Mouse (Mus musculus): Measurements from ENCODE around the gene Dbh. TPM values are rescaled to one million over a fixed set of nuclear protein-coding genes. Genes with fewer than 3 reads are reported as not detected.

Dbh gene
- polyA plus RNA-seq, 1 experiment: not detected

DNA sequence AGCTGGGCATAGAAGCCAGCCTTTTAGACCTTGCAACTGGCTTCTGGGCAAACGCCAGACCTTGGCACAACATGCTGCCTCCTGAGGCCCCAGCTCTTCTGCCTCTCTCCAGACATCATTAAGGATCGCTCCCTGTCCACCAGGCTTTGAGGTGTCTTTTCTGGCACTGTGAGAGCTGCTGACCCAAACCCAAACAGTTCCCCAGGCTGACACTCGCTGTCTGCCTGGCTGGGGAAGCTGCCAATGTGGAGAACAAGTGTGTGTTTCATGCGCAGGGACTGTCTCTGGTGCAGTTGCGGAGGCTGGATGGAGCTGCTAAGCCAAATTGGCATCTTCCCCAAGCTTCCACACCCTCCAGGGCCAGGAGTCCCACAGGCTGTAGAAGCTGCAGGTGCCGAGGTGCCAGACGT is 58.0 kb downstream of the Dbh start:
- H3K4me3 ChIP-seq (ENCODE audit: insufficient read depth, low read depth, low read length): no peak overlapping the region
- peaks cover 36% of the 10 kb centered on the region for H3K4me1 ChIP-seq (ENCODE audit: control insufficient read depth, insufficient read depth, low read length)
- TF ChIP-seq POLR2A (IDR thresholded peaks at IDR 0.05; ENCODE audit: insufficient read depth, low read depth, low read length) (no peak), CTCF (IDR thresholded peaks at IDR 0.05; ENCODE audit: insufficient read depth, low read depth, low read length) (no peak)
- H3K27ac ChIP-seq (ENCODE audit: insufficient read depth, low read depth, low read length): no peak overlapping the region
- 56% methylated on average over 7 of the region's 7 CpGs for WGBS

- WGBS: 66% methylated on average over 7 of the region's 7 CpGs
- no peak for TF ChIP-seq CTCF (IDR thresholded peaks at IDR 0.05; ENCODE audit: insufficient read depth, low read depth, low read length)
- no peak for TF ChIP-seq POLR2A (IDR thresholded peaks at IDR 0.05; ENCODE audit: insufficient read depth, low read depth, low read length)
- no peak overlapping the region for H3K4me3 ChIP-seq (ENCODE audit: insufficient read depth, low read depth, low read length)
- H3K4me1 ChIP-seq (ENCODE audit: control insufficient read depth, insufficient read depth, low read length): peaks cover 40% of the 10 kb centered on the region
- no peak overlapping the region for H3K27ac ChIP-seq (ENCODE audit: insufficient read depth, low read depth, low read length)
These were observed 61.5 kb downstream of the Dbh start for GRCm38 (mm10) chr2:27226572-27226971.

GRCm38 (mm10) chr2:27228809-27229480 is 63.9 kb downstream of the Dbh start:
- Histone ChIP-seq H3K4me3 (ENCODE audit: insufficient read depth, low read depth, low read length) (no peak overlapping the region), H3K27ac (ENCODE audit: insufficient read depth, low read depth, low read length) (no peak overlapping the region), H3K4me1 (ENCODE audit: control insufficient read depth, insufficient read depth, low read length) (peaks cover 43% of the 10 kb centered on the region)
- TF ChIP-seq POLR2A (IDR thresholded peaks at IDR 0.05; ENCODE audit: insufficient read depth, low read depth, low read length) (no peak), CTCF (IDR thresholded peaks at IDR 0.05; ENCODE audit: insufficient read depth, low read depth, low read length) (no peak)
- 81% methylated on average over 5 of the region's 5 CpGs for WGBS

- Histone ChIP-seq H3K4me1 (ENCODE audit: control insufficient read depth, insufficient read depth, low read length) (peaks cover 49% of the 10 kb centered on the region), H3K27ac (ENCODE audit: insufficient read depth, low read depth, low read length) (no peak overlapping the region), H3K4me3 (ENCODE audit: insufficient read depth, low read depth, low read length) (no peak overlapping the region)
- TF ChIP-seq CTCF (IDR thresholded peaks at IDR 0.05; ENCODE audit: insufficient read depth, low read depth, low read length) (no peak), POLR2A (IDR thresholded peaks at IDR 0.05; ENCODE audit: insufficient read depth, low read depth, low read length) (no peak)
- WGBS: 96% methylated on average over 2 of the region's 2 CpGs
These were observed 64.6 kb downstream of the Dbh start for GRCm38 (mm10) chr2:27229481-27230105.

DNA sequence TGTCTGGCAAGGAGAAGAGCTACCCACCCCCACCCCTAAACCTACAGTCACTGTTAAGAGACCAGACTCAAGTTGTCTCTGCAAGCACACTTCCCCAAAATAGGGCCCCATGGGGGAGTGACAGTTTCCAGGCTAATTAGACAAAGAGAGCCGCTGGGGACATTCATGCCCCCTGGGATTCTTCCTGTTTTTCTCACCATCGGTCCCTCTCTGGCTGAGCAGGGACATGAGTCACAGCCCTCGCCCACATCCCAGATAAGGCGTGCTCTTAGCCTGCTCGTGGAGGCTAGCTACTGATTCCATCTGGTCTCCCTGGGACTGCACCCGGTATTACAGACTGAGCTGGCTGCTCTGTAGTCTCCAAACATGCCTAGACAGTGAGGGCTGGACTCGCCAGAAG is 67.3 kb downstream of the Dbh start:
- no peak overlapping the region for H3K4me3 ChIP-seq (ENCODE audit: insufficient read depth, low read depth, low read length)
- TF ChIP-seq CTCF (IDR thresholded peaks at IDR 0.05; ENCODE audit: insufficient read depth, low read depth, low read length) (no peak), POLR2A (IDR thresholded peaks at IDR 0.05; ENCODE audit: insufficient read depth, low read depth, low read length) (peak; percentile 9; the same call in 1 of the 2 replicates)
- WGBS: 15% methylated on average over 7 of the region's 7 CpGs
- H3K27ac ChIP-seq (ENCODE audit: insufficient read depth, low read depth, low read length): peak overlapping the region; percentile 87
- peaks cover 43% of the 10 kb centered on the region for H3K4me1 ChIP-seq (ENCODE audit: control insufficient read depth, insufficient read depth, low read length)

Other genes starting within 250 kb of the Dbh start
- gene Surf2, start 248.9 kb upstream of the Dbh start, polyA plus RNA-seq (2012; ENCODE audit: insufficient read depth, insufficient read length, low replicate concordance, missing spikeins): not detected in 2 replicates
- not detected in 2 replicates for gene Surf1, start 248.7 kb upstream of the Dbh start, polyA plus RNA-seq (2012; ENCODE audit: insufficient read depth, insufficient read length, low replicate concordance, missing spikeins)
- not detected in 2 replicates for gene Surf4, start 231.3 kb upstream of the Dbh start, polyA plus RNA-seq (2012; ENCODE audit: insufficient read depth, insufficient read length, low replicate concordance, missing spikeins)
- not detected in 2 replicates for gene Stkld1, start 231.2 kb upstream of the Dbh start, polyA plus RNA-seq (2012; ENCODE audit: insufficient read depth, insufficient read length, low replicate concordance, missing spikeins)
- not detected in 2 replicates for gene Rexo4, start 200.8 kb upstream of the Dbh start, polyA plus RNA-seq (2012; ENCODE audit: insufficient read depth, insufficient read length, low replicate concordance, missing spikeins)
- not detected in 2 replicates for gene Adamts13, start 191.8 kb upstream of the Dbh start, polyA plus RNA-seq (2012; ENCODE audit: insufficient read depth, insufficient read length, low replicate concordance, missing spikeins)
- gene Cacfd1, start 155.3 kb upstream of the Dbh start, polyA plus RNA-seq (2012; ENCODE audit: insufficient read depth, insufficient read length, low replicate concordance, missing spikeins): not detected in 2 replicates
- not detected in 2 replicates for gene Slc2a6, start 137.2 kb upstream of the Dbh start, polyA plus RNA-seq (2012; ENCODE audit: insufficient read depth, insufficient read length, low replicate concordance, missing spikeins)
- not detected in 2 replicates for gene Mymk, start 93.1 kb upstream of the Dbh start, polyA plus RNA-seq (2012; ENCODE audit: insufficient read depth, insufficient read length, low replicate concordance, missing spikeins)
- not detected in 2 replicates for gene Adamtsl2, start 85.9 kb upstream of the Dbh start, polyA plus RNA-seq (2012; ENCODE audit: insufficient read depth, insufficient read length, low replicate concordance, missing spikeins)
- gene Fam163b, start 22.7 kb upstream of the Dbh start, polyA plus RNA-seq (2012; ENCODE audit: insufficient read depth, insufficient read length, low replicate concordance, missing spikeins): 155 TPM in 1 of 2 replicates, not detected in the other
- gene Sardh, start 83.1 kb downstream of the Dbh start, polyA plus RNA-seq (2012; ENCODE audit: insufficient read depth, insufficient read length, low replicate concordance, missing spikeins): not detected in 2 replicates